Mouse (Mus musculus): ENCODE measurements at regions not wholly inside any gene's neighbourhood (a gene's known extent, or its start where the extent isn't known, plus 50 kb on each side); places are given as distances from the start of the nearest gene placed in this dataset.

- DNase-seq: no peak
Measured at GRCm38 (mm10) chr8:49845575-49845974, 1001.8 kb upstream of the Tenm3 start.

- no peak for DNase-seq
Measured at GRCm38 (mm10) chr8:49831970-49832369, 988.2 kb upstream of the Tenm3 start.

GRCm38 (mm10) chr8:49829345-49829744 lies 985.6 kb upstream of the Tenm3 start:
- peak; percentile 46 for DNase-seq

GRCm38 (mm10) chr8:49826231-49826630 lies 982.5 kb upstream of the Tenm3 start:
- no peak for DNase-seq

GRCm38 (mm10) chr8:49825000-49825399 lies 981.2 kb upstream of the Tenm3 start:
- no peak for DNase-seq

- no peak for DNase-seq
Measured at GRCm38 (mm10) chr8:49822791-49823190, 979.0 kb upstream of the Tenm3 start.

GRCm38 (mm10) chr8:49799236-49799635 lies 955.5 kb upstream of the Tenm3 start:
- DNase-seq: no peak

- DNase-seq: no peak
Measured at GRCm38 (mm10) chr8:49796741-49797140, 953.0 kb upstream of the Tenm3 start.

- DNase-seq: no peak
Measured at GRCm38 (mm10) chr8:49794491-49794890, 950.7 kb upstream of the Tenm3 start.

GRCm38 (mm10) chr8:49769829-49770228 lies 926.1 kb upstream of the Tenm3 start:
- no peak for DNase-seq

- peak; percentile 21 for DNase-seq
Measured at GRCm38 (mm10) chr8:49738043-49738442, 894.3 kb upstream of the Tenm3 start.

GRCm38 (mm10) chr8:49729156-49729555 lies 885.4 kb upstream of the Tenm3 start:
- DNase-seq: no peak

- peak; percentile 14 for DNase-seq
Measured at GRCm38 (mm10) chr8:49712371-49712770, 868.6 kb upstream of the Tenm3 start.

GRCm38 (mm10) chr8:49708701-49709100 lies 865.0 kb upstream of the Tenm3 start:
- peak; percentile 8 for DNase-seq

GRCm38 (mm10) chr8:49699058-49699457 lies 855.3 kb upstream of the Tenm3 start:
- DNase-seq: no peak

GRCm38 (mm10) chr8:49696709-49697108 lies 853.0 kb upstream of the Tenm3 start:
- no peak for DNase-seq
